Mouse (Mus musculus): ENCODE measurements at regions not wholly inside any gene's neighbourhood (a gene's known extent, or its start where the extent isn't known, plus 50 kb on each side); places are given as distances from the start of the nearest gene placed in this dataset.

GRCm38 (mm10) chr14:100426399-100426798, 141.9 kb upstream of the Klf12 start:
- 87% methylated on average over 7 of the region's 7 CpGs for WGBS

GRCm38 (mm10) chr14:100423790-100424189, 139.3 kb upstream of the Klf12 start:
- Histone ChIP-seq H3K27me3 (replicated peaks; ENCODE audit: insufficient read depth, low read length) (no peaks in the 10 kb centered on the region), H3K27ac (ENCODE audit: low read length) (no peak overlapping the region), H3K4me3 (ENCODE audit: low read depth, low read length) (no peak overlapping the region), H3K9me3 (ENCODE audit: low read length) (no peaks in the 10 kb centered on the region), H3K36me3 (ENCODE audit: insufficient read depth, low read length) (no peaks in the 10 kb centered on the region), H3K4me1 (ENCODE audit: insufficient read depth, low read depth, low read length) (no peaks in the 10 kb centered on the region), H3K4me2 (replicated peaks; ENCODE audit: low read depth, low read length) (no peak overlapping the region), H3K9ac (replicated peaks; ENCODE audit: low read depth) (no peak overlapping the region)
- TF ChIP-seq CTCF (IDR thresholded peaks at IDR 0.05): no peak
- TF ChIP-seq EP300 (IDR thresholded peaks at IDR 0.05): no peak
- DNase-seq (ENCODE audit: low spot score) (no peak), ATAC-seq (no peak)
- WGBS: 50% methylated on average over 4 of the region's 4 CpGs

More at GRCm38 (mm10) chr14:100426399-100426798, 141.9 kb upstream of the Klf12 start:
- Histone ChIP-seq H3K9ac (replicated peaks; ENCODE audit: low read depth) (no peak overlapping the region), H3K9me3 (ENCODE audit: low read length) (no peaks in the 10 kb centered on the region), H3K36me3 (ENCODE audit: insufficient read depth, low read length) (no peaks in the 10 kb centered on the region), H3K27ac (ENCODE audit: low read length) (no peak overlapping the region), H3K4me1 (ENCODE audit: insufficient read depth, low read depth, low read length) (no peaks in the 10 kb centered on the region), H3K27me3 (replicated peaks; ENCODE audit: insufficient read depth, low read length) (no peaks in the 10 kb centered on the region), H3K4me2 (replicated peaks; ENCODE audit: low read depth, low read length) (no peak overlapping the region), H3K4me3 (ENCODE audit: low read depth, low read length) (no peak overlapping the region)
- ATAC-seq (no peak), DNase-seq (ENCODE audit: low spot score) (no peak)
- TF ChIP-seq EP300 (IDR thresholded peaks at IDR 0.05) (no peak), CTCF (IDR thresholded peaks at IDR 0.05) (no peak)

- Histone ChIP-seq H3K4me2 (replicated peaks; ENCODE audit: low read depth, low read length) (no peak overlapping the region), H3K4me1 (ENCODE audit: insufficient read depth, low read depth, low read length) (no peaks in the 10 kb centered on the region), H3K9me3 (ENCODE audit: low read length) (no peaks in the 10 kb centered on the region), H3K27ac (ENCODE audit: low read length) (no peak overlapping the region), H3K27me3 (replicated peaks; ENCODE audit: insufficient read depth, low read length) (no peaks in the 10 kb centered on the region), H3K36me3 (ENCODE audit: insufficient read depth, low read length) (no peaks in the 10 kb centered on the region), H3K4me3 (ENCODE audit: low read depth, low read length) (no peak overlapping the region), H3K9ac (replicated peaks; ENCODE audit: low read depth) (no peak overlapping the region)
- TF ChIP-seq CTCF (IDR thresholded peaks at IDR 0.05): no peak
- no peak for TF ChIP-seq EP300 (IDR thresholded peaks at IDR 0.05)
- DNase-seq (ENCODE audit: low spot score) (no peak), ATAC-seq (no peak)
- WGBS: 85% methylated on average over 4 of the region's 4 CpGs
Observed at GRCm38 (mm10) chr14:100421666-100422065, 137.2 kb upstream of the Klf12 start.

GRCm38 (mm10) chr14:100415099-100415498, 130.6 kb upstream of the Klf12 start:
- Histone ChIP-seq H3K36me3 (ENCODE audit: insufficient read depth, low read length) (no peaks in the 10 kb centered on the region), H3K4me3 (ENCODE audit: low read depth, low read length) (no peak overlapping the region), H3K27ac (ENCODE audit: low read length) (no peak overlapping the region), H3K9me3 (ENCODE audit: low read length) (no peaks in the 10 kb centered on the region), H3K9ac (replicated peaks; ENCODE audit: low read depth) (no peak overlapping the region), H3K4me1 (ENCODE audit: insufficient read depth, low read depth, low read length) (no peaks in the 10 kb centered on the region), H3K27me3 (replicated peaks; ENCODE audit: insufficient read depth, low read length) (no peaks in the 10 kb centered on the region), H3K4me2 (replicated peaks; ENCODE audit: low read depth, low read length) (no peak overlapping the region)
- TF ChIP-seq EP300 (IDR thresholded peaks at IDR 0.05) (no peak), CTCF (IDR thresholded peaks at IDR 0.05) (no peak)
- DNase-seq (ENCODE audit: low spot score) (no peak), ATAC-seq (no peak)
- WGBS: 56% methylated on average over 4 of the region's 4 CpGs

- Histone ChIP-seq H3K9me3 (ENCODE audit: low read length) (no peaks in the 10 kb centered on the region), H3K27ac (ENCODE audit: low read length) (no peak overlapping the region), H3K4me3 (ENCODE audit: low read depth, low read length) (no peak overlapping the region), H3K4me1 (ENCODE audit: insufficient read depth, low read depth, low read length) (no peaks in the 10 kb centered on the region), H3K27me3 (replicated peaks; ENCODE audit: insufficient read depth, low read length) (no peaks in the 10 kb centered on the region), H3K36me3 (ENCODE audit: insufficient read depth, low read length) (no peaks in the 10 kb centered on the region), H3K9ac (replicated peaks; ENCODE audit: low read depth) (no peak overlapping the region), H3K4me2 (replicated peaks; ENCODE audit: low read depth, low read length) (no peak overlapping the region)
- no peak for DNase-seq (ENCODE audit: low spot score)
- no peak for ATAC-seq
- TF ChIP-seq EP300 (IDR thresholded peaks at IDR 0.05) (no peak), CTCF (IDR thresholded peaks at IDR 0.05) (no peak)
- 78% methylated on average over 1 of the region's 1 CpGs for WGBS
Observed at GRCm38 (mm10) chr14:100412211-100412610, 127.7 kb upstream of the Klf12 start.

- ATAC-seq (no peak), DNase-seq (ENCODE audit: low spot score) (no peak)
- Histone ChIP-seq H3K4me2 (replicated peaks; ENCODE audit: low read depth, low read length) (no peak overlapping the region), H3K9me3 (ENCODE audit: low read length) (no peaks in the 10 kb centered on the region), H3K36me3 (ENCODE audit: insufficient read depth, low read length) (no peaks in the 10 kb centered on the region), H3K9ac (replicated peaks; ENCODE audit: low read depth) (no peak overlapping the region), H3K4me3 (ENCODE audit: low read depth, low read length) (no peak overlapping the region), H3K27me3 (replicated peaks; ENCODE audit: insufficient read depth, low read length) (no peaks in the 10 kb centered on the region), H3K4me1 (ENCODE audit: insufficient read depth, low read depth, low read length) (no peaks in the 10 kb centered on the region), H3K27ac (ENCODE audit: low read length) (no peak overlapping the region)
- TF ChIP-seq EP300 (IDR thresholded peaks at IDR 0.05): no peak
- 55% methylated on average over 5 of the region's 5 CpGs for WGBS
Observed at GRCm38 (mm10) chr14:100397191-100397590, 112.7 kb upstream of the Klf12 start.

Measured in lung, postnatal 0 days (tissue).